Mouse (Mus musculus): ENCODE data around the gene Rnase9. TPM values are rescaled to one million over a fixed set of nuclear protein-coding genes. Genes with fewer than 3 reads are reported as not detected.
"Not testable (repeated sequence)": the region's sequence is repeated elsewhere in the genome, so short reads cannot be mapped to it uniquely, and the experiment has no call there.

Rnase9 gene
- polyA plus RNA-seq, 1 experiment from 2014 or later = not detected

DNA sequence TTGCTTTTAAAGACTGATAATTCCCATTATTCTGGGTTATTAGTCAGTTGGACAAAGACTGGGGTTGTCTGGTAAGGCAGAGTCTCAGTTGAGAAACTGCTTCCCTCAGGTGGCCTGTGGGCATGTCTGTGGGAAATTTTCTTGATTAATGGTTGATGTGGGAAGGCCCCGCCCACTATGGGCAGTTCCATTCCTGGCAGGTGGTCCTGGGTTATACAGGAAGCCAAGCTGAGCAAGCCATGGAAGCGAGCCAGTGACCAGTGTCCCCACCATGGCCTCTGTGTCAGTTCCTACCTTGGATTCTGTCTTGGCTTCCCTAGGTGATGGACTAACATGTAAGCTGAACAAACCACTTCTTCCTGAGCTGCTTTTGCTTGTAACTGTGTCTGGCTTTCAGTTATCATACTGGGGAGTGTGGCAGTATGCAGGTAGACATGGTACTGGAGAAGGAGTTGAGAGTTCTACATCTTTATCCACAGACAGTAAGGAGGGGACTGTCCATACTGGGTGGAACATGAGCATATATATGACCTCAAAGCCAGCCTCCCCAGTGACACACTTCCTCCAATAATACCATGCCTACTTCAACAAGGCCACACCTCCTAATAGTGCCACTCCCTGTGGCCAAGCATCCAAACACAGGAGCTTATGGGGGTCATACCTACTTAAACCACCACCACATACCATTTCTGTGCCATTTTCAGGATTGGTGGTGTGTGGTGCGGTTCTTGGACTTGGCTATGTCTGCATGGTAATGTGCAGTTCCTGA lies 14.1 kb downstream of the Rnase9 start:
- Histone ChIP-seq H3K9me3 (ENCODE audit: control insufficient read depth, low read length) (no peaks in the 10 kb centered on the region), H3K9ac (ENCODE audit: low read depth, low read length) (no peak overlapping the region), H3K4me1 (replicated peaks; ENCODE audit: control insufficient read depth, insufficient read depth, low read length) (no peaks in the 10 kb centered on the region), H3K27me3 (replicated peaks; ENCODE audit: control insufficient read depth, insufficient read depth, low read length) (no peaks in the 10 kb centered on the region), H3K36me3 (ENCODE audit: control insufficient read depth, insufficient read depth, low read length) (no peaks in the 10 kb centered on the region), H3K27ac (ENCODE audit: low read depth, low read length) (no peak overlapping the region), H3K4me3 (ENCODE audit: low read depth, low read length) (no peak overlapping the region), H3K4me2 (no peak overlapping the region)
- 62% methylated on average over 3 of the region's 3 CpGs for WGBS
- ATAC-seq (replicated peaks; ENCODE audit: low FRiP score) (0 out of 2 replicates have a peak, but pooled peaks have one; percentile 23), DNase-seq (ENCODE audit: low spot score) (no peak)

DNA sequence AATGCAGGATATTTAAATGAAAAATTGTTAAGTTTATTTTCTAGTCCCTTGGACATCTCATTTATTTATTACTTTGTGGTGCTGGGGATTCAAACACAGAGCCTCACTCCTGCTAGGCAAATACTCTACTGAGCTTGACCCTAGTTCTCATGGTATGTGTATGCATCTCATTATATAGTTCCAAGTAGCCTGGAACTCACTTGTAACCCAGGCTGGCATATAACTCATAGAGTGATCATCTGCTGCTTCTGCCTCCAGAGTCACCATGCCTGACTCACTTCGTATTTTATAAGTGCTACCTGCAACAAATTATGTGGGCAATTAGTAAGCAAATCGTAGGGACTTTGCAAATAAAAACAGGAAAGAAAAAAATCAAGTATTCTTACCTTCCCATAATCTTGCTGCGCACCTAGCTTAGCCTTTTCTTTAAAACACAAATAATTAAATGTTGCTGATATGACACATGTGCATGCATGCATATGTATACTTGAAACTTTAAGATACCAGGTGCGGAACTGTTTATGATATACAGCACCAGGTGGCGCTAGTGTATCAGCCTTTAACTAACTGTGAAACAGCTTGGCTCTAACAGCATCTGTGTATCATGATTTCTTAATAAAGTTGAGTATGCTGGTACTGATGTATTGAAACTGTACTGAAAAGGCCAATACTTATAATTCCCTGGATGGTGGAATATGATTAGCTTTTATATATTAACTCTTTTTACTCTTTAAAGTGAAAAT lies 15.1 kb downstream of the Rnase9 start:
- no peaks in the 10 kb centered on the region for H3K4me1 ChIP-seq (replicated peaks; ENCODE audit: control insufficient read depth, insufficient read depth, low read length)
- H3K4me3 ChIP-seq (ENCODE audit: low read depth, low read length) = no peak overlapping the region
- no peaks in the 10 kb centered on the region for H3K9me3 ChIP-seq (ENCODE audit: control insufficient read depth, low read length)
- no peak overlapping the region for H3K4me2 ChIP-seq
- WGBS = 33% methylated on average over 5 of the region's 5 CpGs
- H3K27ac ChIP-seq (ENCODE audit: low read depth, low read length) = no peak overlapping the region
- no peak for DNase-seq (ENCODE audit: low spot score)
- no peaks in the 10 kb centered on the region for H3K36me3 ChIP-seq (ENCODE audit: control insufficient read depth, insufficient read depth, low read length)
- no peak overlapping the region for H3K9ac ChIP-seq (ENCODE audit: low read depth, low read length)
- ATAC-seq (replicated peaks; ENCODE audit: low FRiP score) = peak; percentile 76
- no peaks in the 10 kb centered on the region for H3K27me3 ChIP-seq (replicated peaks; ENCODE audit: control insufficient read depth, insufficient read depth, low read length)

GRCm38 (mm10) chr14:51024820-51025219 lies 16.8 kb downstream of the Rnase9 start:
- no peak overlapping the region for H3K4me2 ChIP-seq

DNA sequence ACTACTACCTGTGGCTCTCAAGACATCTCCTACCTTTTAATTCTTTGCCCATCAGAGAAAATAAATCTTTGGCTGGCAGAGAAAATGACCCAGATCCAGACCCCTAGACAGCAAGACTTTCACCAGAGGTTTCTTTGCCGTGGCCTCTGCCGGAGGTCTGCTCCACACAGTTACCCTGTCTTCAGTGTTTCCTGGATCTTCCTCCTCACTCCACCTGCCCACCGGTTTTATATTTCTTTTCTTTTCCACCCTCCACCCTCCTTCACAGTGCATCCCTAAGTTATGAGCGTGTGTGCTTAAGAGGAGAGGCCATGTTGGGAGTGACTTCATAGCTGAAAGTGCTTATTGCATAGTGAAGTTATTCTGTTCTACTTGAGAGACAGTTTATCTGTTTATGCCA lies 18.2 kb downstream of the Rnase9 start:
- no peak overlapping the region for H3K4me2 ChIP-seq
- no peaks in the 10 kb centered on the region for H3K9me3 ChIP-seq (ENCODE audit: control insufficient read depth, low read length)
- no peak for DNase-seq (ENCODE audit: low spot score)
- WGBS = 75% methylated on average over 4 of the region's 4 CpGs
- H3K9ac ChIP-seq (ENCODE audit: low read depth, low read length) = no peak overlapping the region
- H3K36me3 ChIP-seq (ENCODE audit: control insufficient read depth, insufficient read depth, low read length) = no peaks in the 10 kb centered on the region
- H3K4me1 ChIP-seq (replicated peaks; ENCODE audit: control insufficient read depth, insufficient read depth, low read length) = no peaks in the 10 kb centered on the region
- no peak overlapping the region for H3K4me3 ChIP-seq (ENCODE audit: low read depth, low read length)
- no peak for ATAC-seq (replicated peaks; ENCODE audit: low FRiP score)
- no peak overlapping the region for H3K27ac ChIP-seq (ENCODE audit: low read depth, low read length)
- H3K27me3 ChIP-seq (replicated peaks; ENCODE audit: control insufficient read depth, insufficient read depth, low read length) = no peaks in the 10 kb centered on the region

More at GRCm38 (mm10) chr14:51024820-51025219, 16.8 kb downstream of the Rnase9 start:
- Histone ChIP-seq H3K9me3 (ENCODE audit: control insufficient read depth, low read length) (no peaks in the 10 kb centered on the region), H3K4me3 (ENCODE audit: low read depth, low read length) (no peak overlapping the region), H3K27me3 (replicated peaks; ENCODE audit: control insufficient read depth, insufficient read depth, low read length) (no peaks in the 10 kb centered on the region), H3K9ac (ENCODE audit: low read depth, low read length) (no peak overlapping the region), H3K4me1 (replicated peaks; ENCODE audit: control insufficient read depth, insufficient read depth, low read length) (no peaks in the 10 kb centered on the region), H3K36me3 (ENCODE audit: control insufficient read depth, insufficient read depth, low read length) (no peaks in the 10 kb centered on the region), H3K27ac (ENCODE audit: low read depth, low read length) (no peak overlapping the region)
- WGBS = 57% methylated on average over 1 of the region's 1 CpGs
- no peak for DNase-seq (ENCODE audit: low spot score)
- no peak for ATAC-seq (replicated peaks; ENCODE audit: low FRiP score)

GRCm38 (mm10) chr14:51017256-51017655 lies 24.4 kb downstream of the Rnase9 start:
- Histone ChIP-seq H3K27ac (ENCODE audit: low read depth, low read length) (no peak overlapping the region), H3K27me3 (replicated peaks; ENCODE audit: control insufficient read depth, insufficient read depth, low read length) (no peaks in the 10 kb centered on the region), H3K4me1 (replicated peaks; ENCODE audit: control insufficient read depth, insufficient read depth, low read length) (no peaks in the 10 kb centered on the region), H3K4me2 (no peak overlapping the region), H3K9ac (ENCODE audit: low read depth, low read length) (no peak overlapping the region), H3K4me3 (ENCODE audit: low read depth, low read length) (no peak overlapping the region), H3K9me3 (ENCODE audit: control insufficient read depth, low read length) (no peaks in the 10 kb centered on the region), H3K36me3 (ENCODE audit: control insufficient read depth, insufficient read depth, low read length) (no peaks in the 10 kb centered on the region)
- DNase-seq (ENCODE audit: low spot score) = no peak
- 73% methylated on average over 3 of the region's 3 CpGs for WGBS
- ATAC-seq (replicated peaks; ENCODE audit: low FRiP score) = no peak

DNA sequence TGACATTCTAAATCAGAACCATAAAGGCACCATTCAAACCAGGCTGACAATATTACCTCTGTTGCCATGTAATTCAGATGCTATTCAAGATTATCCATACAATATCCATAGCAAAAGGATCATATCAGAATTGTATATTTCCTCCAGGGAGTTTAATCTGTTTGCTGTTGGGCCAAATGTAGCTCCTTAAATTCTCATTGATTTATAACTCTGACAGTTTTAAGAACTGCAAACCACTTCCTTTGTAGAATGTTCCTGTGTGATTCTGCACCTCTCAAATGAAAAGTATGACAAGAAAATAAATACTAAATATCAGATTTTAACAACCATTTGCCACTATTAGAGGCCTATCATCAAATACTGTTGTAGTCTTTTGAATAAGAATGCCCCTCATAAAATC lies 25.9 kb downstream of the Rnase9 start:
- Histone ChIP-seq H3K4me1 (replicated peaks; ENCODE audit: control insufficient read depth, insufficient read depth, low read length) (no peaks in the 10 kb centered on the region), H3K9ac (ENCODE audit: low read depth, low read length) (no peak overlapping the region), H3K4me2 (no peak overlapping the region), H3K36me3 (ENCODE audit: control insufficient read depth, insufficient read depth, low read length) (no peaks in the 10 kb centered on the region), H3K27me3 (replicated peaks; ENCODE audit: control insufficient read depth, insufficient read depth, low read length) (no peaks in the 10 kb centered on the region), H3K4me3 (ENCODE audit: low read depth, low read length) (no peak overlapping the region), H3K9me3 (ENCODE audit: control insufficient read depth, low read length) (no peaks in the 10 kb centered on the region), H3K27ac (ENCODE audit: low read depth, low read length) (no peak overlapping the region)
- ATAC-seq (replicated peaks; ENCODE audit: low FRiP score) (no peak), DNase-seq (ENCODE audit: low spot score) (no peak)

GRCm38 (mm10) chr14:51014724-51015123 lies 26.9 kb downstream of the Rnase9 start:
- not testable (repeated sequence) for DNase-seq (ENCODE audit: low spot score); H3K27ac ChIP-seq (ENCODE audit: low read depth, low read length); H3K4me1 ChIP-seq (replicated peaks; ENCODE audit: control insufficient read depth, insufficient read depth, low read length); H3K4me3 ChIP-seq (ENCODE audit: low read depth, low read length); H3K27me3 ChIP-seq (replicated peaks; ENCODE audit: control insufficient read depth, insufficient read depth, low read length); H3K9ac ChIP-seq (ENCODE audit: low read depth, low read length); ATAC-seq (replicated peaks; ENCODE audit: low FRiP score); H3K4me2 ChIP-seq; H3K9me3 ChIP-seq (ENCODE audit: control insufficient read depth, low read length); H3K36me3 ChIP-seq (ENCODE audit: control insufficient read depth, insufficient read depth, low read length)
- 79% methylated on average over 3 of the region's 3 CpGs for WGBS

DNA sequence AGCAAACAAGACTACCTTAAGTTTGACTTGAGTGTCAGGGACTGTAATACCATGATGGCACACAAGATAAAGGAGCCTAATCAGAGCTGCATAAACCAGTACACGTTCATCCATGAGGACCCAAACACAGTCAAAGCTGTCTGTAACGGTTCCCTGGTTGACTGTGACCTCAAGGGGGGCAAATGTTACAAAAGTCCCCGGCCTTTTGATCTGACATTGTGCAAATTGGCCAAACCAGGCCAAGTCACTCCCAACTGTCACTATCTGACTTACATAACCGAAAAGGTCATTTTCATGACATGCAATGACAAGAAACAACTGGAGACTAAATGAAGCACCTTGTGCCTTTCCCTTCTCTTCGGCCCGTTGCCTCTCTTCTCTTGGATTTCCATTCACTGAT lies 32.1 kb downstream of the Rnase9 start:
- H3K27ac ChIP-seq (ENCODE audit: low read depth, low read length) = no peak overlapping the region
- no peaks in the 10 kb centered on the region for H3K36me3 ChIP-seq (ENCODE audit: control insufficient read depth, insufficient read depth, low read length)
- no peak for DNase-seq (ENCODE audit: low spot score)
- H3K9me3 ChIP-seq (ENCODE audit: control insufficient read depth, low read length) = no peaks in the 10 kb centered on the region
- no peaks in the 10 kb centered on the region for H3K27me3 ChIP-seq (replicated peaks; ENCODE audit: control insufficient read depth, insufficient read depth, low read length)
- 80% methylated on average over 6 of the region's 6 CpGs for WGBS
- H3K4me2 ChIP-seq = no peak overlapping the region
- ATAC-seq (replicated peaks; ENCODE audit: low FRiP score) = no peak
- no peak overlapping the region for H3K9ac ChIP-seq (ENCODE audit: low read depth, low read length)
- H3K4me1 ChIP-seq (replicated peaks; ENCODE audit: control insufficient read depth, insufficient read depth, low read length) = no peaks in the 10 kb centered on the region
- no peak overlapping the region for H3K4me3 ChIP-seq (ENCODE audit: low read depth, low read length)

DNA sequence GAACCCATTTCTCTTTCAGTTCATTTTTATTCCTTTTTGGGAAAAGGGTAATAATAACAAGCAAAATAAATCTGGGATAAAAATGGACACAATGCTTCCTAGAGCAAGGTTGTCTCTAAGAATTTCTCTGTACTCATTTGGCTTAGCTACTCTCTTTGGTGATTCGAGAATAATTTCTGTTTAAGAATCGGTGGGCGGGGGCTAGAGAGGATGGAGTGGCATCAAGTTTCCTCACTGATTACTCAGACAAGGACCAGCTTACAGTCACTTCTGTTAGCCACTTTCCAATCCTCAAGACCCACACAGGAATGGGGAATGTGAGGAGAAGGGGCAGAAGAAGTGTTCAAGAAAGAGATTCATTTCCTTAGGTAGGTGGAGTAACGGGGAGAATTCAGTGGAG lies 32.9 kb downstream of the Rnase9 start:
- Histone ChIP-seq H3K9ac (ENCODE audit: low read depth, low read length) (no peak overlapping the region), H3K4me3 (ENCODE audit: low read depth, low read length) (no peak overlapping the region), H3K4me1 (replicated peaks; ENCODE audit: control insufficient read depth, insufficient read depth, low read length) (no peaks in the 10 kb centered on the region), H3K9me3 (ENCODE audit: control insufficient read depth, low read length) (no peaks in the 10 kb centered on the region), H3K27me3 (replicated peaks; ENCODE audit: control insufficient read depth, insufficient read depth, low read length) (no peaks in the 10 kb centered on the region), H3K36me3 (ENCODE audit: control insufficient read depth, insufficient read depth, low read length) (no peaks in the 10 kb centered on the region), H3K27ac (ENCODE audit: low read depth, low read length) (no peak overlapping the region), H3K4me2 (no peak overlapping the region)
- no peak for ATAC-seq (replicated peaks; ENCODE audit: low FRiP score)
- no peak for DNase-seq (ENCODE audit: low spot score)
- WGBS = 90% methylated on average over 4 of the region's 4 CpGs

Measured in liver, embryonic 11.5 days (tissue).